Mouse (Mus musculus): ENCODE results near the gene 2310033P09Rik.

- TF ChIP-seq POLR2A (IDR thresholded peaks at IDR 0.05; ENCODE audit: control insufficient read depth, low read depth, low read length) (no peak), CTCF (IDR thresholded peaks at IDR 0.05; ENCODE audit: control insufficient read depth, insufficient read depth, insufficient replicate concordance, low read depth, low read length) (no peak)
Observed at GRCm38 (mm10) chr11:59159558-59159957, 48.6 kb upstream of the 2310033P09Rik start.
